Mouse (Mus musculus) heart, adult 8-10 months (tissue): Measurements from ENCODE around the gene Stc2. TPM values are rescaled to one million over a fixed set of nuclear protein-coding genes. Genes with fewer than 3 reads are reported as not detected.

Experiments used
- DNase-seq: peaks from one replicate; pipeline ENCODE4 v3.0.0; 2022; ENCODE audit warnings: low spot score
- total RNA-seq, 4 experiments: library from RNA; stranded (reverse); gene quantifications; 2 replicates each; pipeline ENCODE4 v1.2.4; 2022

The Stc2 gene
- total RNA-seq = 10 to 100 TPM; 11.2 to 23.3 (median 17.7) TPM

DNA sequence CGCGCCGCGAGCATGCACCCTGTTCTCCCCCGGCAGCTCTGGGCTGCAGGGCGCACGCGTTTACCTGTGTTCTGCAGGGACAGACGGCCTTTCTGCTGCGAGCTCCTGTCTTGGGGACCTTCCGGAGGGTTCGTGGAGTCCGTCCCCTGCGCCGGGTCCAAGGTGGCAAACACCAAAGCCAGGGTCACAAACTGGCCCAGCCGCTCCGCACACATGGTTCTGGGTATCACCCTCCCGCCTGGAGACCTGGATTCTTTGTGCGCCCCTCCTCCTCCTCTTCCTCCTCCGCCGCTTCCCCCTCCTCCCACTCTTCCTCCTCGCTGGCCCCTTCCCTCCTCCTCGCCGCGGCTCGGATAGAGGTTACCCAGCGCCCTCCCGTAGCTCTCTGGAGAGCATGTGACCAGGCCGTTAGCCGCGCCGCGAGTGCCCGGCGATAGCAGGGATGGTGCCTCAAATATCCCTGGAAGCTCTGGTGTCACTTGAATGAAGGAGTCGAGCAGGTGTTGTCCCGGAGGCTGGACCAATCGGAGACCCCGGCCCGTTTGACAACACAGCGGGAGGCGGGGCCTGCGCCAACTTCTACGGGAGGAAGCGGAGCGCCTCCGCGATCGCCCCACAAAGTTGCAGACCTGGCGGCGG is at the start of gene Stc2:
TSS of gene Stc2 (minus strand) at position 427 of the 639 bp plus-strand sequence.
- DNase-seq = peak; percentile 71

DNA sequence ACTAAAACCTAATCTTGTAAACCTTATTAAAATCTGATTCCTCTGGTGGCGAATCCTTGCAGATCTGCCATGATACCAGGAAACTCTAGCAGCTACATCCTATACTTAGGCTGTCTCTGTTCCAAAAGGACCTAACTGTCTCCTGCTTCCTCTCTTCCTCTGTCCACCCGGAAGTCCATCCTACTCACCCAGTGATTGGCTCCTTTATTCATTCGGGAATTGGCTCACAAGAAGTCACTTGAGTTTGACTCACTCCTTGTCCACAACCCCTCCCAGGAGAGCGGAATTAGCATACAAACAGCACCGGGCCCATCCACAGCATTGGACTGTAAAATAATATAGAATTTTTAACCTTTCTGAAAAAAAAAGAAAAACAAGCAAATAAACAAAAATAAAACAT is 47.2 kb upstream of the Stc2 start:
- no peak for DNase-seq

DNA sequence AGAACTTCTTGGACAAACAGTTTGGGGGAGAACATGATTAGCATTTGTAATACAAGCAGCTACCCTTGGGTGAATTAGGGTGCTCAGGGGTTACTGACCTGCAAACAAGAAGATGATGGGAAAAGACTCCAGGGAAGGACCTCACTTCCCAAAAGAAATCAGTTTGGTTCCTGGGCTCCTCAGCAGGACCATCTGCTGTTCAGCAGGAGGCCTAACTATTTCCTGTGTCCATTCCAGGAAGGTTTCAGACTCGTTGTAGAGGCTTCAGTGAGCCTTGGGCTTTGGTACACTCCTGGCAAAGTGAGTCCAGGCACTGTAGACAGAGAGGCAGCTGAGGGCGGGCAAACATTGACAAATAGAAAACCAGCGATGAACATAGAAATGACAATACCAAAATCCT is 42.5 kb upstream of the Stc2 start:
- DNase-seq = no peak

DNA sequence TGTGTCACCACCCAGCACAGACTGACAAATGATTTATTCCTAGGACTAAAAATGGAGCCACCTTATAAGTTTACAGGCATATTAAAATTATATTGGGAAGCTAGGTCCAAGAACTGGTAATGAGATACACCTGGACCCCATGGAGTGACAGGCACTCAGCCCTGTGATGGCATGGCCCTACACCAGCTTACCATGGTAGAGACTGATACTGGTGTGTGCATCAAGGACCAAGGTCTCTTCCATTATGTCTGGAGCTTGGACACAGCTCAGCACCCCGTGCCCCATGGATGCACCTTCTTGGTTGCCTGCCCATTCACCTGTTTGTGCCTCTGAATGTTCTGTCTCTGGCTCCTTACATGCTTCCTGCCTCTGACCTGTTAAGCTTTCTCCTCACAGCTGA is 36.9 kb upstream of the Stc2 start:
- DNase-seq = no peak

DNA sequence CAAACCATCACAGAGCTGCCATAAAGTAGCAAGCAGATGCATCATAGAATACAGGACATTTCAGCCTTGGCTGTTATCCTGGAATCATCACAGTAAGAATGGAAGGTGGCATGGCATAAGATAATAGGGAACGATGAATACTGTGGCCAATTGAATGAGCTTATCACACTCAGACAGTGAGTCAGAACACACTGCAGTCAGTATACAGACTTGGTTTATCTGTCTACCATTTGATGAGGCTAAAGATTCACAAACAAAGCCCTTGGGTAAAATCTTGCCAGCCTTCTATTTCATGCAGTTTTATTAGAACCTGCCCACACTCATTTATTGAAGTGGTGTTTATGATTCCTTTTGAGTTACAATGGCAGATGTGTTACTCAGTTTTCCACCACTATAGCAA is 33.2 kb upstream of the Stc2 start:
- DNase-seq = no peak

DNA sequence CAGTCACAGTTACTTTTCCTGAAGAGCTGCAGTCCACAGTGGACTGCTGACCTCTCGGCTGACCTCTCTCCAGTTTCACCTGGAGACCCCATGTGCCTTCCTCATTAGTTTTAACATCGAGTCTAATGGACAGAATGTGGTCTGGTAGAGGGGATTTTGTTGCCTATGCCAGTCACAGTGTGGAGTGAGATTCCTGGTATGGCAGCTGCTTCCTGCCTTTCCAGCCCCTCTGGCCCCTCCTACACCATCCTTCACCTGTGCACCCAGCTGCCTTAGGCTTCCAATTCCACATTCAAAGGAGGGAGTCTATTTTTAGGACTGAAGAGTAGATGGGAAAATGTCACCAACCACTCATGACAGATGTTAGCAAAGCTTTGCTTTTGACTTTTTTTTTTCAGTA is 28.7 kb upstream of the Stc2 start:
- DNase-seq = no peak

DNA sequence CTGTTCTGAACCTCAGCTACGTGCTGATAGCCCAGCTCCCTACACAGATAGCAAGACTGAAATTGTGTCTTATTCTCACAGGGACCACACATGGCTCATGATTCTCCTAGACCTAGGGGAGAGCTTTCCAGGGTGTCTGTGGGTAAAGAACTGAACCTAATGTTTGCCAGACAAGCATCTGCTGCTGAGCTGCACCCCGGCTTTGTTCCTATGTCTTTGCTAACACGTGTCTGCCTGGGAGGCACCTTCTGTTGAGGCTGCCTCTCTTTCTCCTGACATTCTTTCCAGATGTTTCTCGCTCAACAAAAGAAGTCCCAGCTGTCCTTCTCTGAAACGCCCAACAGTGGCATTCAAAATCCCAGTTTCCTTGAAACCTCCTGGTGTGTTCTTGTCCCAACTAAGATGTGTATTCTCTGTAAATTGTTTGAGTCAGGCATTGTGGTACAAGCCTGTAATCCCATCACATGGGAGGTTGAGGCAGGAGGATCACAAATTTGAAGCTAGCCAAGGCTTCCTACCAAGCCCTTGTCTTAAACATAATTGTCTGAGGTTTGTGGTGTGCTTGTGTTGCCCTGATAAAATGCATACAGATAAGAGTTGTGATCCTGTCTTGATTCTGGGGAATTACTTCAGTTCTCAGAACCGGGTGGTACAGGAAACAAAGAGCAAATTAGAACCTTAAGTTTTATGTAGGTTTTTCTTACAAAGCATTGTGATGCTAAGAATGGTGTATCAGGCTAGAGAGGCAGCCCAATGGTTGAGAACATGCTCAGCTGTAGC is 27.0 kb upstream of the Stc2 start:
- no peak for DNase-seq

DNA sequence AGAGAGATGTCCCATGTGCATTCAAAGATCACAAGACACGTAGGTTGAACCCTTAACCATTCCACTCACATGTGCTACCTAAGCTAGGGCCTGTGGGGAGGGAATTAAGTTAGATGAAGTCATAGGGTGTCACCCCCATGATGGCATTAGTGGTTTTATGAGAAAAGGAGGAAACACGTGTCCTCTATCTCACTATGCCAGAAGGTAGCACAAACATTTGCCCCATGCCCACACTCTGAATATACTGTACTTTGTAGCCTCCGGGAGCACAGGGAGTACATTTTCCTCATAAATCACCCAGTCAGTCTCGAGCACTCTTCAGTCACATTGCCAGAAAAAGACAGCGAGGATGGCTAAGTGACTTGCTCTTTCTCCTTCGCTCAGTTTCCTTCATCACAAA is 24.2 kb upstream of the Stc2 start:
- DNase-seq = no peak

DNA sequence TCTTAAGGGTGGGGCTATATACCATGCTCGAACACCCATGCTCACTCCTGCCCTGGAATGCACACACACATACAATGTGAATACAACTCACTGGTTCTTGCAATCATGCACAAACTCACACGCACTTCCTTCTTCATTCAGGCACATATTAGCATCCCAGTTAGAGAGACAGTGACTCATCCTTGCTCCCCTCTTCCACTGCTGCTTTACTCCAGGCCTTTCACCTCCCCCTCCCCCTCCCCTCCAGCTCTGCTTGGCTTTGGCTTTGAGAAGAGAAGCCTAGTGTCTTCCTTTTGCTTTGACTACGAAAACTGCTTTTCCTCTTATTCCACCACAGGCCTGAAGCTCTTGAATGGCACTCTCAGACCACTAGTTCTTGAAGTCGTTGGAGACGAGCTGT is 22.5 kb upstream of the Stc2 start:
- DNase-seq = no peak

DNA sequence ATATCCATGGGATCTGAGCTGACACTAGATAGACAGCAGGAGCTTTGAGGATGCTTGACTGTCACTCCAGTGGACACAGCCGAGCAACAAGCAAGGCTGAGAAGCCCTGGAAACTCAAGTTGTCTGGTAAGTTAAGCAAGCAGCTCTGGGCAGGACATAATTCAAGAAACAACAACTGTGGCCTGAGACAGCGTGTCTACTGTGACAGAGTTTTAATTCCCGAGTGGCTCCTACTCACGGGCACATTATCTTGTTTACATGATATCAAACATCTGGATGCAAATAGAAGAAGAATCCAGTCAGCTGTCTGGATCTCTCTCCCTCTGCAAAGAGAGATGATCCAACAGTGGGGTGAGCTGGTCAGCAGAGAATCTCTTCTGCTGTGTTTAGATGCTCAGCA is 19.0 kb upstream of the Stc2 start:
- no peak for DNase-seq

DNA sequence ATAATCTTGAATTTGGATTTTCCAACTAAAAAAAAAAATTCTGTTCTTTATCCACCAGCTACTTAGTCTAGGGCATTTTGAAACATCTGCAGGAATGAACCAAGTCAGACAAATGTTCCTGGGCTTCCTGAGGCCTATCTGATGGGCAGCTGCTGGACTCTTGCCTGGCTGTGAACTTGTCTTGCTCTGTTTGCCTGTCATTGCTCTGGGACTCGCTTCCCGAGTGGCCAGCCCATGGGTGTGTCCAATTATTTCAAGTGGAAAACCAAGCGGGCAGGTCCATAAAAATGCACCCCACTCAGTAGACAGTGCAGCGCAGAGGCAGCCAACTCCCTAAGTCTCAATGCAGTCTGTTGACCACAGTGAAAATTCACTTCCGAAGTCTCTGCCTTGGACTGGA is 17.7 kb upstream of the Stc2 start:
- peak; percentile 44 for DNase-seq

DNA sequence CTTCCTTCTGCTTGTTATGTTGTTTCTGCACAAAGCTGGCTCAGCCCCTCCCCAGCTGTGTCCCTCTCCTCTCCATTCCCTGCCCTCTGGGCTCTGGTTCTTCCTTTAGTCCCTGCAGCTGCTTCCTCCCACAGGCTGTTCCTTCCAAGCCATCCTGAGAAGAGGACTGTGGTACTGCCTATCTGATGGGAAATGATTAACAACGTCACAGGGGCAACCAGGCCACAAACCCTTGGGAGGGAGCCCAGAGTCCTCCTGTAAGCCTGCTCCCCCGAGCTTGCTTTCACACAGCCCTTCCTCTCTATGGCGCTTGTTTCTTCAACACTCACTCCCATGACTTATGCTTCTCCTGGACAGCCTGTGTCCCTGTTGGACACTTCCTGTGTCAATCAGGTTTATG is 16.7 kb upstream of the Stc2 start:
- DNase-seq = no peak

DNA sequence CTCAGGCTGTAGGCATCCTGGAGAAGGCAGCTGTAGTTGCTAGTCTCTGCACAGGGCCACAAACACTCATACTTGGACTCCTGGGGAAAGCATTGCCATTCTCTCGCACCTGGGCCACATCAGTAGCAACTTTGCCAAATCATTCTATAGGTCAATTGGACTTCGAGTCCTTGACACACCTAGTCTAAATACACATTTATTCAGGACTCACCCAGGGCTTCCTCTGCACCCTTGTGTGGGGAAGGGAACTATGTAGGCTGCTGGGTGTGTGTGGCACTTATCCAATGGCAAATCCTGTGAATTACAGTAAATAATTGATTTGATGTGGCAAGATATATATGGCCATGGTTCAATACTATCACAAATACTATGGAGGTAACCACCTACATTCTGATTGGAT is 14.1 kb upstream of the Stc2 start:
- DNase-seq = no peak

DNA sequence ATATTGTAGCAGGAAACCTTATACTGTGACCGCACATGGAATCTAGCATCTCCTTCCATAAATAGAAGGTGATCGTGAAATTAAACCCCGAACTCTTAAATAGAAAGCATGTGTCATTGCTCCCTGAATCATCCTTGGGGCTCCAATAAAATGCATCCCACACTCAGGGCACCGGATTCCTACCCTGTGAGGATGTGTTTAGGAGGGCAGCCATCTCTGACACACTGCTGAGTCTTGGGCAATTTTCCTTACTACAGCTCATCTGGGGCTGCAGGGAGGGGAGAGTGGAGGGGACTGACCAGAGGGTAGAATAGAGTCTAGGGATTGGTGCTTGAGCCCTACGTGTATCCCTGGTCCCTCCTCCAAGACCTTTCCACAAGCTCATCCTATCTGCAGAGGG is 12.3 kb upstream of the Stc2 start:
- no peak for DNase-seq

DNA sequence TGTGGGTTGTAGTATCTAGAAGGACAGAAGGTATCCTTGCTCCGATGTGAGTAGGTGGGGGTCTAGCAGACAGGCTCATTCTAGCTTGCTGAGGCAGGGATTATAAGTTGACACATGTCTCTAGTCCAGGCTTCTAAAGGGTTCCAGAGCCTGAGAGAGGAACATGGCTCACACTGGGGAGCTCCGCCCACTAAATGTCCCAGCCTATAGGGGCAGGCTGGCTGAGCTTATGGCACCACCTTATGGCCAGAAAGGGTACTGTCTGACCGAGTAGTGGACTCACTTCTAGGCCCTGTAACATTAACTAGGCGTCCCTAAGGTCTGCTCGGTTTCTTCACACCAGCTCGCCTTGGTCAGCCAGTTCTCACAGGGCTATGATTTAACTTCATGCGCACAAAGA is 3.6 kb upstream of the Stc2 start:
- DNase-seq = no peak

DNA sequence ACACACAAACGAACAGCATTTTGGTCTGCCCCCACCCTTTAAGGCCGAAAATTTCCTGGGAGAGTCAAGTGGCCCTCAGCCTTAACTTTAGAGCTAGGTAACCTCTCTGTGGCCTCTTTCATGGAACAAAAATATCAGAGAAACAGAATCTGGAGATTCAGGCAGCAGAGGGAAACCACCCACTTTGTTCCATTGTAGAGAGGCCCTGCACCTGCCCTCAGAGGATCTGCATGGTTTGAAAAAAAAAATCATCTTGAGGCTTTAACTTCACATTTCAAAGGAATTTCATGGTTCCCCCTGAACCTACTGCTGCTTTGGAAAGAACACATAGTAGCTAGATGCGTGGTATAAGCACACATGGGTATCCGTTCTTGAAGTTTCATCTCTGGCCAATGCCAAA is 2.3 kb upstream of the Stc2 start:
- DNase-seq = no peak

DNA sequence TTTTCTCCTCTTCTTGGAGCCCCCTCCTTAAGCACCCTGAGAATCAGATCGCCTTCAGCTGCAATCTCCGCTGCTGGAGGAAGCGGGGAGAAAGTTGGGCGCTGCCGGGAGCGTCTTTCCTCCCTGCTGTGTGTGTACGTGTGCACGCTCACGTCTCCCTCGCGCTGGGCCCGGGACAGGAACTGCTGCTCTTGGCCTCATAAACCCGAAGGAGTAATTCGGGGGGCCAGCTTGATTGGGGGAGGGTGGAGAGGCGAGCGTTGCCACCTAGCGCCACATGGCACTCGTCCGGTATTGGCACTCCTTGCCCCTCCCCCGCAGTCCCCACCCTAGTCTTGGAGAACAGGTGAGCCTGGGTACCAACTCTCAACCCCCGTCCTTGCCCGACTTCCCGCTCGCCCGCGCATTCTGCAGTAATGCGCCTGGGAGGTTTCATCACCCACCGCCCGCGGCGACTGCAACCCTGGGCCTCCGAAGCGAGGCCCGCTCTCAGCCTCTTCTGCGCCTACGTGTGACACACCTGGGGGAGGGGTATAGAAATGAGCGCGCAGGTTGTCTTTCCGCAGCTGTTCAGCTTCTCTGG is 1.5 kb upstream of the Stc2 start:
- DNase-seq = no peak

DNA sequence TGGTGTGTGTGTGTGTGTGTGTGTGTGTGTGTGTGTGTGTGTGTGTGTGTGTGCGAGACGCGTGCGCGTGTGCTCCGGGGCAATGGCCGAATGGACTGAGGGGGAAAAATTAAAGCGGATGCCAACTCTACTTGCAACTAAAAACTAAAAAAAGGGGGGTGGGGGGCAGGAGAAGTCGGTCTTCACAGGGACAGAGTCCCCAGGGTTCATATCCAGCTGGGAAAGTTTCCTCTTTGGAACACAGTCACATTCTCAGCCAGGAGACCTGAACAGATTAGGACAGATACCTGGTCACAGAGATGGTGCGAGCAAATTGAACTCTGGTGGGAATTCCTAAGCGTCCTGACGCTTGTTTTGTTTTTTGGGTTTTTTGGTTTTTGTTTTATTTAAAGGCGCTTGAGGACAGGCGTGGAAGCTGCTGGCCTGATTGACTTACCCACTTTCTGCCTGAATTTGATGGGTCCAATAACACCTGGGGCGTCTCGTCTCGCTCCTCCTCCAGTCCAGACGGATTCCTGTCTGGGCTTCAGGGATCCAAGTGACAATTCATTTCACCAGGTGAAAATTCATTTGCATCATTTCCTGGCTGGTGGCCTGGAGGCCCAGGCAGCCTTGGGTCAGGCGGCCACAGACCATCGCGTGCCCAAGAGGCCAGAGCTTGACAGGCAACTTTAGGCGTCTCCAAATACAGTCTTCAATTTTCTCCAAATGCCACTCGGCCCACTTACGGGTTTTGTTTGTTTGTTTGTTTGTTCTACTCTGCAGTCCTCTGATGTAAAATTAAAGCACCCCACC is 759 bp upstream of the Stc2 start:
- no peak for DNase-seq

DNA sequence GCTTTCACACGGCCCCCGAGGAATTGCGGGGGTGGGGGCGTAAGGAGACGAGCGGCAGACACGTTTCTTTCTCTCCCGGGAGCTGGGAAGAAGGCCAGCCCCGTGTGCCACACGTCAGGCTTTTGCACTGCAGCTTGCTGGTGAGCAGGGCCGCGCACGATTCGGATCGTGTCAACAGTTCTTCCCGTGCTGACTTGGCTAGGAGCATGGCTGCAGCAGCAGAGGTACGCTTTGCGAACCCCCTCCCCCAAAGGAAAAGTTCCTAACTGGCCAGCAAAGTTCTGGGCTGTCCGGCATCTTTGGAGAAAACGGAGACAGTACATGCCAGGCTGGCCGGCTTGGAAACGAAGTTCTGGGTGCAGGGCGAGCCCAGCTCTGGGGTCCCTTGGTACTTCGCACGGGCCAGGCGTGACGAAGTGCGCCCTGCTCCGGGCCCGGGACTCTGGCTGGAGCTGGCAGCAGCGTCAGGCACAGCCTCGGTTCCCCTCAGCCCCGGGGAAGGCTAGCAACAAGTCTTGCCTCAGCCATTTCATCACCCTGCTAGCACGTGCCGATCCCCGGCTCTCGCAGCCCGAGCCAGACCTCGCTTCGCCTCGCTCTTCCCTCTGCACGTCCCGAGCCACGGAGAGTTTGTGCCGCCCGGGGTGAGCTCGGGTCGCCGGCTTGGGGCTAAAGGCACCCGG is 768 bp downstream of the Stc2 start:
- DNase-seq = peak; percentile 35

DNA sequence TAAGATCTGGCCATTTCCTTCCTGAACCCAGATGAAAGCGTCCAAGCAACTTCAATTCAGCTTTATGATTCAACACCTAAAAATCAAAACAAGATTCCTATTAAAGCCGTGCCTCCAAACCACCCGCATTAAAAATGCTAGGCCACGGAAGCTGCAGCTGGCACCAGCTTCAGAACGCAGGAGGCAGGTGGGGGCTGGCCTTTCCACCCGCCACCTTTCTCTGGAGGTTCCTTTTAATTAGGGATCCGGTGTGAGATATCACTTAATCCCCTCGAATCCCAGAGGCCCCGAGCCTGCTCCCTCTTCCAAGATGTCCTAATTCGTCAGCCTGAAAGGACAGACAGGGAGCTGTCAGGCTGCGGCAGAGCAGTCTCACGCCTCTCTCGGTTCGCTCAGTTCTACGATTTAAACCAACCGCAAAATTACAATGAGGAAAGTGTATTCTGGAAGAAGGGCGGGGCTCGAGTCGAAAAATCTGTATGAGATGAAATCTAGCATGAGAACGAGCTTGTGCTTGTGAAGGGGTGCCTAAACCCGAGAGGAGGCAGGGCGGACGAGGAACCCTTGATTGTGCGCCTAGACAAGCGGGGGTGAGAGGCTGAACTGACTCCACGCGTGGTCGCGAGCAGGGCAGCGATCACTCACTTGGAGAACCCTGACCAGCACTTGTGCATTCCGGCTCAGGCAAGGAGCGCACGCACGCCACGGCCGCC is 1.5 kb downstream of the Stc2 start:
- DNase-seq = no peak

DNA sequence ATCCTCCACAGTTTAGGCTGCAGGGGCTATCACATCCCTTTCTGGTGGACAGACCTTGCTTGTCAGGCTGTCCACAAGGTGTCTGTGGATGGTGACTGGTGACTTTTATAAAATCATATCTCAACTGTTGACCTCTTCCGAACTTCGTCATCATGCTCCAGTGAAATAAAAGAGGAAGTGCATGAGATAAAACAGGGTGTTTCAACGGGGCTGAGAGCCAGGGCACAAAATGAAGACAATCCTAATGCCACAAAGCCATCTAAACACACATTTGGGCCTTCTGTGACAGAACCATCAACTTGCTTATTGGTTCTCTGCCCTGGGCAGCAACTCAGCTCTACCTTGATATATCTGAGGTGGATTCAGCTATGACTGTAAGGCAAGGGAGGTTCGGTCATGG is 3.0 kb downstream of the Stc2 start:
- no peak for DNase-seq
